Mouse (Mus musculus) lung, adult 2 months (tissue): ENCODE data around the gene Tdrd6.

Experiments
- CTCF ChIP-seq: fragments of 200-500 bp; IDR thresholded peaks from 2 replicates; pipeline ENCODE4 v1.5.1; 2011; ENCODE audit warnings: mild to moderate bottlenecking, low read length, control low read depth; ENCODE audit not compliant: insufficient read depth
- POLR2A ChIP-seq: fragments of 200-500 bp; IDR thresholded peaks from 2 replicates; pipeline ENCODE4 v1.6.1; 2011; ENCODE audit warnings: low read depth, mild to moderate bottlenecking, control low read depth, low read length, borderline replicate concordance; ENCODE audit errors: extremely low read depth

- TF ChIP-seq CTCF (no peak), POLR2A (no peak)
These were observed 61.9 kb downstream of the Tdrd6 start, which contains the start of gene Pla2g7 for GRCm38 (mm10) chr17:43567992-43568888.
